Mouse (Mus musculus) stomach, embryonic 16.5 days (tissue): Measurements from ENCODE around the gene Hfe2. TPM values are rescaled to one million over a fixed set of nuclear protein-coding genes. Genes with fewer than 3 reads are reported as not detected.
A peak's percentile ranks its signal among the peaks of the same experiment; 100 is the strongest.

Experiments
- ATAC-seq: fragments of 200-750 bp; cut with Nextera tagmentation; 2 replicates; pipeline ENCODE4 v1.8.0; 2017; ENCODE audit warnings: moderate number of reproducible peaks, moderate TSS enrichment; ENCODE audit not compliant: insufficient read depth, low FRiP score
- H3K27ac ChIP-seq: fragments of 300-500 bp; sonication (generic); 2 replicates; pipeline ENCODE4 v1.5.1; 2014; ENCODE audit warnings: low read length
- H3K27me3 ChIP-seq: fragments of 300-500 bp; sonication (generic); 2 replicates; pipeline ENCODE4 v1.6.1; 2014; ENCODE audit warnings: low read length, control low read depth, mixed read lengths; ENCODE audit not compliant: control insufficient read depth, insufficient read depth
- H3K36me3 ChIP-seq: fragments of 300-500 bp; sonication (generic); 2 replicates; pipeline ENCODE4 v1.6.1; 2014; ENCODE audit warnings: low read length; ENCODE audit not compliant: control insufficient read depth, insufficient read depth
- H3K4me1 ChIP-seq: fragments of 300-500 bp; sonication (generic); 2 replicates; pipeline ENCODE4 v1.6.1; 2014; ENCODE audit warnings: low read length, control low read depth, mixed read lengths; ENCODE audit not compliant: control insufficient read depth, insufficient read depth
- H3K4me2 ChIP-seq: fragments of 300-500 bp; sonication (generic); 2 replicates; pipeline ENCODE4 v1.6.1; 2014; ENCODE audit warnings: low read depth, low read length, mixed read lengths
- H3K4me3 ChIP-seq: fragments of 300-500 bp; sonication (generic); replicated peaks from 2 replicates; pipeline ENCODE4 v1.5.1; 2014; ENCODE audit warnings: mild to moderate bottlenecking, low read length
- H3K9ac ChIP-seq: fragments of 300-500 bp; sonication (generic); 2 replicates; pipeline ENCODE4 v1.6.1; 2014; ENCODE audit warnings: low read length
- H3K9me3 ChIP-seq: fragments of 300-500 bp; sonication (generic); replicated peaks from 2 replicates; pipeline ENCODE4 v1.6.1; 2016; ENCODE audit warnings: low read length, control low read depth; ENCODE audit not compliant: control insufficient read depth
- WGBS: fragments of 180-500 bp; shearing (Covaris S2); extraction: QIAGEN DNeasy Blood & Tissue Kit; methylation state at CpG from one replicate; pipeline ENCODE4 v1.1.7; 2014; 5-methylcytosine and 5-hydroxymethylcytosine counted together
- polyA plus RNA-seq: library from polyadenylated mRNA; unstranded; fragments of >200 nt; fragmentation: Nextera tagmentation; extraction: Ambion mirVana; gene quantifications from 2 replicates; pipeline ENCODE4 v1.2.1, GENCODE M21; 2015

The Hfe2 gene
- polyA plus RNA-seq, 1 experiment from 2014 or later: 3.8 TPM

- H3K9ac ChIP-seq: peak overlapping the region; percentile 51
- 0 out of 2 replicates have a peak overlapping the region, but pooled peaks have one; percentile 7 for H3K4me2 ChIP-seq
These were observed 39.1 kb downstream of the Hfe2 start for GRCm38 (mm10) chr3:96563911-96564632.

GRCm38 (mm10) chr3:96564633-96565032 lies 39.7 kb downstream of the Hfe2 start:
- Histone ChIP-seq H3K9ac (peak overlapping the region; percentile 51), H3K36me3 (peaks cover 18% of the 10 kb centered on the region; the same call in 1 of the 2 replicates), H3K27me3 (no peaks in the 10 kb centered on the region), H3K4me3 (no peak overlapping the region), H3K27ac (peak overlapping the region; percentile 88), H3K4me2 (0 out of 2 replicates have a peak overlapping the region, but pooled peaks have one; percentile 7), H3K9me3 (no peaks in the 10 kb centered on the region), H3K4me1 (peaks cover 49% of the 10 kb centered on the region)
- ATAC-seq: peak; percentile 30; the same call in 1 of the 2 replicates
- WGBS: 42% methylated on average over 7 of the region's 7 CpGs

More at GRCm38 (mm10) chr3:96563911-96564632, 39.1 kb downstream of the Hfe2 start:
- Histone ChIP-seq H3K27me3 (no peaks in the 10 kb centered on the region), H3K27ac (peak overlapping the region; percentile 88), H3K36me3 (peaks cover 21% of the 10 kb centered on the region; the same call in 1 of the 2 replicates), H3K4me1 (peaks cover 54% of the 10 kb centered on the region), H3K9me3 (no peaks in the 10 kb centered on the region), H3K4me3 (no peak overlapping the region)
- WGBS: 36% methylated on average over 10 of the region's 10 CpGs
- peak; percentile 68 for ATAC-seq

DNA sequence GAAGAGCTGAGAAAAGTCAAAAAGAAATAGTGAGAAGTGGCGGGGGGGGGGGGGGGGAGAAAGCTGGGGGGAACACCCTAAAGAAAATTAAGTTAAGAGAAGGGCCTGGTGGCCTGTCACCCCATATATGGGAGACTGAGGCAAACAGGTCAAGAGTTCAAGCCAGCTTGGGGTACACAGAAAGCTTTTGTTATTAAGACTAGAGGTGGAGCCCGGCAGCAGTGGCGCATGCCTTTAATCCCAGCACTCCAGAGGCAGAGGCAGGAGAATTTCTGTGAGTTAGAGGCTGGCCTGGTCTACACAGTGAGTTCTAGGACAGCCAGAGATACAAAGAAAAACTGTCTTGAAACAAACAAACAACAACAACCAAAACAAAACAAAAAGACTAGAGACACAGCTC lies 40.1 kb downstream of the Hfe2 start:
- Histone ChIP-seq H3K36me3 (peaks cover 13% of the 10 kb centered on the region; the same call in 1 of the 2 replicates), H3K9ac (no peak overlapping the region), H3K9me3 (no peaks in the 10 kb centered on the region), H3K4me2 (0 out of 2 replicates have a peak overlapping the region, but pooled peaks have one; percentile 7), H3K4me1 (peaks cover 44% of the 10 kb centered on the region), H3K4me3 (no peak overlapping the region), H3K27me3 (no peaks in the 10 kb centered on the region), H3K27ac (peak overlapping the region; percentile 88)
- WGBS: 78% methylated on average over 3 of the region's 3 CpGs
- ATAC-seq: no peak

DNA sequence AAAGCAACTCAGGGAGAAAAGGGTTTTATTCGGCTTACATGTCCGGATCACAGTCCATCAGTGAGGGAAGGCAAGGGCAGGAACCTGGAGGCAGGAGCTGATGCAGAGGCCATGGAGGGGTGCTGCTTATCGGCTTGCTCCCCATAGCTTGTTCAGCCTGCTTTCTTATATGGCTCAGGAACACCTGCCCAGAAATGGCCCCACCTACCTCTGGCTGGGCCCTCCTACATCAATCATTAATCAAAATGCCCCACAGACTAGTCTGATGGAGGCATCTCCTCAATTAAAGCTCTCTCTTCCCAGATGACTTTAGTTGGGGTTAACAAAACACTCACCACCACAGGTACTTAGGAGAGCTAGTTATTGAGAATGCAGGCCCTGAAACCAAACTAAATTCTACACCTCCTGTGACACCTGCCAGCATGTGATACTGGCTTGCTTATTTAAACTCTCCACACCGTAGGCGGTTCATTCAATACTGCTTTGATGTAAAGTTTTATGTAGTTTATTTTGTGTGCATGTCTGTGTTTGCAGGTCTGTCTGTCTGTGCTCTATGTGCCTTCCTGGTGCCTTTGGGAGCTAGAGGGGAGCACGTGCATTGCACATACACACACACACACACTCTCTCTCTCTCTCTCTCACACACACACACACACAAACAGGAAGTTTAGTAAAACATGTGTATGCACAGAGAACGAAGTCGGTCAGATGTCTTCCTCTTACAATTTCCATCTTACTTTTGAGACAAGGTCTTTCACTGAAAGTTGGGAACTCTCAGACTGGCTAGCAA lies 41.9 kb downstream of the Hfe2 start:
- no peaks in the 10 kb centered on the region for H3K36me3 ChIP-seq
- no peaks in the 10 kb centered on the region for H3K27me3 ChIP-seq
- no peak overlapping the region for H3K4me3 ChIP-seq
- H3K4me1 ChIP-seq: peaks cover 29% of the 10 kb centered on the region
- no peak overlapping the region for H3K4me2 ChIP-seq
- H3K9ac ChIP-seq: no peak overlapping the region
- ATAC-seq: no peak
- no peaks in the 10 kb centered on the region for H3K9me3 ChIP-seq
- WGBS: 74% methylated on average over 8 of the region's 8 CpGs
- H3K27ac ChIP-seq: peak overlapping the region; percentile 46

GRCm38 (mm10) chr3:96568605-96569004 lies 43.6 kb downstream of the Hfe2 start:
- H3K4me2 ChIP-seq: no peak overlapping the region
- ATAC-seq: no peak
- H3K9ac ChIP-seq: no peak overlapping the region
- H3K4me1 ChIP-seq: peaks cover 19% of the 10 kb centered on the region
- no peak overlapping the region for H3K27ac ChIP-seq
- 74% methylated on average over 8 of the region's 8 CpGs for WGBS
- no peaks in the 10 kb centered on the region for H3K27me3 ChIP-seq
- H3K9me3 ChIP-seq: no peaks in the 10 kb centered on the region
- H3K4me3 ChIP-seq: no peak overlapping the region
- H3K36me3 ChIP-seq: no peaks in the 10 kb centered on the region

DNA sequence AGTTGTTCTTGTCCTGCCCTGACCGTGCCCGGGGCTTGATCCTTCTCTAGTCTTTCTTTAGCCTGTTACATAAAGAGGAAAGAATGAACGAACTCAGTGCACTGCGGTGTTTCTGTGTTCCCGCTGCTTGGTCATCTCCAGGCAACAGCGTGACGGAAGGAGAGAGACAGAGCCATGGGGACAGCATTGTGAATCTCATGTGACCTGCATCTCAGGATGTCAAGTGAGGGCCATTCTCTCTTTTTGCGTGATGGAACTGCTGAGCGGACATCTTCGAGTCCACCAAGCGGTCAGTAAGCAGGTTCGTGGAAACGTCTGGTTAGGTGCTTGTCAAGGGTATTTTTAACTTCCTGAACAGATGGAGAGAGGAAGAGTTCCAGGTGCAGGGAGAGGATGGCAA lies 44.5 kb downstream of the Hfe2 start:
- Histone ChIP-seq H3K36me3 (no peaks in the 10 kb centered on the region), H3K4me2 (no peak overlapping the region), H3K4me1 (peaks cover 10% of the 10 kb centered on the region), H3K27me3 (no peaks in the 10 kb centered on the region), H3K27ac (no peak overlapping the region), H3K4me3 (no peak overlapping the region), H3K9ac (no peak overlapping the region), H3K9me3 (no peaks in the 10 kb centered on the region)
- WGBS: 92% methylated on average over 13 of the region's 13 CpGs
- no peak for ATAC-seq

DNA sequence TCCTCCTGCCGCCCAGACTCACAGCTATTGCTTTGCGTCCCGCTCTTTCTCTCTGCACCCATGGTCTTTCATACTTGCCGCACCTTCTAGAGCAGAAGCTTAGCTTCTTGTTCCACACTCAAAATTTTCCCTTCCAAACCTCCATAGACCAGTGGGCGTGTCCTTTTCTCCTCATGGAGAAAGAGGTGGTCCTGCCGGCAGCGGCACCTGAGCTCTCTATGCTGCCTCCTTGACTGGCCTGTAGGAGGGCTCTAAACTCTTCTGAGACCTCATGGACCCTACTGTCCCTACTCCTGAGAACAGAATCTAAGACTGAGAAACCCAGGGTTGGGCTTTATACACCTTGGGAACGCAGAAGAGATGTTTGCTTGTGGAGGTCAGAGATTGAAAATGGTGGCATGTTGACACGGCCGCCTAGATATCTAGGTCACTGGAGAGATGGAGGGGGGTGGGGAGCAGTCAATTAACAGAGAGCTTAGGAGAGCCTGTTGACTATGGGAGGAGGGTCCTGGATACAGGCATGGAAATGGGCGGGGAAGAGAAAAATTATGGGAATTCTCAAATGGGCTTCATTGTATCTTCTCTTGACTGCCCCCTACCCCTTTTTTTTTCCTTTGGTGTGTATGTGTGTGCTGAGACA lies 45.1 kb downstream of the Hfe2 start:
- Histone ChIP-seq H3K27ac (0 out of 2 replicates have a peak overlapping the region, but pooled peaks have one; percentile 25), H3K9ac (no peak overlapping the region), H3K27me3 (no peaks in the 10 kb centered on the region), H3K4me1 (peaks cover 7% of the 10 kb centered on the region; the same call in 1 of the 2 replicates), H3K36me3 (no peaks in the 10 kb centered on the region), H3K4me2 (no peak overlapping the region), H3K9me3 (no peaks in the 10 kb centered on the region), H3K4me3 (no peak overlapping the region)
- 75% methylated on average over 11 of the region's 11 CpGs for WGBS
- no peak for ATAC-seq

DNA sequence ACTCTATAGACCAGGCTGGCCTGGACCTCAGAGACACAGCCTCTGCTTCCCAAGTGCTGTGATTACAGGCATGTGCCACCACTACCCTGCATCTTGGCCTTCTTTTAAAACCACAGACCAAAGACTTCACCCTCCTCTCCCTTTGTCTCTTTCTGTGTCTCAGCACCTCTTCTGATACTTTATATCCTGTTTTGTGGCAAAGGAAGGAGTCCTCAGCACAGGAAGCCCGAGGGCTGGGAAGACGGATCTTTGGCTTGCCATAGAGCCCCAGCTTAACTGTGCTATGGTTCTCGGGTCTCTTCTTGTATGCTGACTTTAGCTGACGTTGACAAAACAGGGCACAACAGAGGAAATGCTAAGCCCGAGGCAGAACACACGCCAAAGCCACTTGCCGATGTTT lies 45.7 kb downstream of the Hfe2 start:
- Histone ChIP-seq H3K4me1 (peaks cover 8% of the 10 kb centered on the region), H3K27ac (peak overlapping the region; percentile 25; the same call in 1 of the 2 replicates), H3K9ac (no peak overlapping the region), H3K9me3 (no peaks in the 10 kb centered on the region), H3K36me3 (no peaks in the 10 kb centered on the region), H3K4me3 (no peak overlapping the region), H3K4me2 (no peak overlapping the region), H3K27me3 (no peaks in the 10 kb centered on the region)
- no peak for ATAC-seq
- 60% methylated on average over 7 of the region's 7 CpGs for WGBS
